Mouse (Mus musculus): ENCODE measurements around the gene R3hdml. TPM values are rescaled to one million over a fixed set of nuclear protein-coding genes. Genes with fewer than 3 reads are reported as not detected.
A peak's percentile ranks its signal among the peaks of the same experiment; 100 is the strongest.
"Not testable (repeated sequence)": the region's sequence is repeated elsewhere in the genome, so short reads cannot be mapped to it uniquely, and the experiment has no call there.

The R3hdml gene
- polyA plus RNA-seq, 1 experiment from 2014 or later: 0.29 TPM

DNA sequence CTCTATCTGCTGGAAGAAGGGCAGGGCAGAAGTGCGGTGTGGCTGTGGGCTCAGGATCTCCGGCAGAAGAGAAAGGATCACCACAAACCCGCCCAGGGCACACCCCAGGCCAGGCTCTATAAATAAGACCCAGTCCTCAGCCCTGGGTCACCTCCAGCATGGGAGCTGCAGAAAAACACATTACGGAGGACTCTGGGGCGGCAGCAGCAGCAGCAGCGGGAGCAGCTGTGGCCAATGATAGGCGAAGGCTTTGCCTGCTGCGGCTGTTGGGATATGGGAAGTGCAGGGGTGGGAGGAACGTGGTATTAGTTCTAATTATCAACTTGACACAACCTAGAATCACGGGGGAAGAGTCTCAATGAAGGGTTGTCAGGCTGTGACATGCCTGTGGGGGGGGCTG, 32.7 kb upstream of the R3hdml start:
- Histone ChIP-seq H3K9me3 (ENCODE audit: control insufficient read depth, low read length) (no peaks in the 10 kb centered on the region), H3K4me1 (replicated peaks; ENCODE audit: control insufficient read depth, insufficient read depth, low read length) (no peaks in the 10 kb centered on the region), H3K4me3 (replicated peaks; ENCODE audit: low read length) (0 out of 2 replicates have a peak overlapping the region, but pooled peaks have one; percentile 9), H3K9ac (no peak overlapping the region), H3K4me2 (replicated peaks) (peak overlapping the region; percentile 43), H3K36me3 (replicated peaks; ENCODE audit: control insufficient read depth, insufficient read depth) (peaks cover 14% of the 10 kb centered on the region; the same call in 1 of the 2 replicates), H3K27ac (peak overlapping the region; percentile 44; the same call in 1 of the 2 replicates), H3K27me3 (ENCODE audit: control insufficient read depth, insufficient read depth, low read length) (no peaks in the 10 kb centered on the region)
- ATAC-seq (ENCODE audit: low FRiP score) (peak; percentile 54), DNase-seq (ENCODE audit: low spot score) (no peak)
- 32% methylated on average over 10 of the region's 10 CpGs for WGBS

DNA sequence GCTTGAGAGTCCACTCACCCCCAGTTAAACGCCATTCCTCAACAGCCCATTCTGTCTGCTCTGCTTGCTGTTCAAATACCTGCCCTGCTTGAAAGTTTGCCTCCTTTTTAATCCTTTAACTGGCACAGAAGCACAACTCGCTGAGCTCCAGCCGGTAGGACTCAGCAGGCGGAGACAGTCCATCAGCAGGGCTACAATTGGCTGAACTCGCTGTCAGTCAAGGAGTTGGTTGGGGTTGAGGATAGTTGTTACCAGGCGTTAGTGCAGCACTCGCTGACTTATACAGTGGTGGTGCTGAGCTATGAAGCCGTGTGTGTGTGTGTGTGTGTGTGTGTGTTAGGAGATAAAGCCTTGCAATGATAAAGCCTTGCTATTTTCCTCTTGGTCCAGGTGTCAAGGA, 31.5 kb upstream of the R3hdml start:
- ATAC-seq (ENCODE audit: low FRiP score) (no peak), DNase-seq (ENCODE audit: low spot score) (no peak)
- no peak overlapping the region for H3K4me3 ChIP-seq (replicated peaks; ENCODE audit: low read length)
- H3K9ac ChIP-seq: no peak overlapping the region
- H3K36me3 ChIP-seq (replicated peaks; ENCODE audit: control insufficient read depth, insufficient read depth): 0 out of 2 replicates have a peak, but pooled peaks cover 5% of the 10 kb centered on the region
- no peaks in the 10 kb centered on the region for H3K9me3 ChIP-seq (ENCODE audit: control insufficient read depth, low read length)
- H3K27me3 ChIP-seq (ENCODE audit: control insufficient read depth, insufficient read depth, low read length): no peaks in the 10 kb centered on the region
- no peaks in the 10 kb centered on the region for H3K4me1 ChIP-seq (replicated peaks; ENCODE audit: control insufficient read depth, insufficient read depth, low read length)
- no peak overlapping the region for H3K4me2 ChIP-seq (replicated peaks)
- 91% methylated on average over 8 of the region's 8 CpGs for WGBS
- H3K27ac ChIP-seq: no peak overlapping the region

GRCm38 (mm10) chr2:163461307-163461706, 30.8 kb upstream of the R3hdml start:
- H3K4me3 ChIP-seq (replicated peaks; ENCODE audit: low read length); H3K4me1 ChIP-seq (replicated peaks; ENCODE audit: control insufficient read depth, insufficient read depth, low read length); H3K4me2 ChIP-seq (replicated peaks); H3K9ac ChIP-seq; DNase-seq (ENCODE audit: low spot score); H3K36me3 ChIP-seq (replicated peaks; ENCODE audit: control insufficient read depth, insufficient read depth); H3K27me3 ChIP-seq (ENCODE audit: control insufficient read depth, insufficient read depth, low read length); H3K27ac ChIP-seq; ATAC-seq (ENCODE audit: low FRiP score); H3K9me3 ChIP-seq (ENCODE audit: control insufficient read depth, low read length): not testable (repeated sequence)
- 95% methylated on average over 9 of the region's 9 CpGs for WGBS

DNA sequence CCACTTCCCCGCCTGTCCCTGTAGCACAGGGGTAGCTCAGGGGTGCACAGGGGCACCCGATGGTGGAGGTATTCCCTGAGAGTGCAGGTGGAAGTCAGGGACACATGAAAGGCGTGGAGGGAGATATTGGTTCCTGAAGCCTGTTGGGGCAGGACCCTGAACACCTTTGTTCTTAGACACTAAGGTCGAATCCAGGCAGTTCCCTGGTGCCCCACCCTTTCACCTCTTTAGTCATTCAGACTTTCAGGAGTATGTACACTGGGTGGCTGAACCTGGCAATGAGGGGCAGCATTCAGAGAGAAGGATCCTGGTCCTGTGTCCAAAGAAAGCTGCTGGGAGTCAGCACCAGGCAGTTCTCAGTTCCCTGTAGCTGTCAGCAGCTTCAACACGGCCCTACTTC, 29.7 kb upstream of the R3hdml start:
- Histone ChIP-seq H3K4me3 (replicated peaks; ENCODE audit: low read length) (no peak overlapping the region), H3K9me3 (ENCODE audit: control insufficient read depth, low read length) (no peaks in the 10 kb centered on the region), H3K36me3 (replicated peaks; ENCODE audit: control insufficient read depth, insufficient read depth) (peaks cover 20% of the 10 kb centered on the region), H3K27me3 (ENCODE audit: control insufficient read depth, insufficient read depth, low read length) (no peaks in the 10 kb centered on the region), H3K4me1 (replicated peaks; ENCODE audit: control insufficient read depth, insufficient read depth, low read length) (no peaks in the 10 kb centered on the region), H3K4me2 (replicated peaks) (no peak overlapping the region), H3K9ac (no peak overlapping the region), H3K27ac (no peak overlapping the region)
- no peak for ATAC-seq (ENCODE audit: low FRiP score)
- DNase-seq (ENCODE audit: low spot score): no peak
- WGBS: 91% methylated on average over 5 of the region's 5 CpGs

DNA sequence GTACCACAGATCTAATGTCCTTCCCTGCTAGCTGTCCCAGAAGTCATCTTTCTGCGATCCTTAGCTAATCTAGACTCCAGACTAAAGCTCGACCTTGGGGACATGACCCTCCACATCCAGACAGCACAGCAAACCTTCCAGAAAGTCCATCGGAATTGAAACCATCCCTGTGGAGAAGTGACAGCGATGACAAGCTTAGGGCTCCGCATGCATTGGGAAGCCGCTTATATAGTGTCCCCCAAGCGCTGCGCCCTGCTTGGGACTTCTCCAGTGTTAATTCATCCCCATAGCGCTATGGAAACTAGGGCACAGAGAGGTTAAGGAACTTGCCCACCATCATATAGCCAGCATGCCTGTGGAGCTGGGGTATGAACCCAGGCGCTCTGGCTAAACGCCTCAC, 29.3 kb upstream of the R3hdml start:
- WGBS: 76% methylated on average over 11 of the region's 11 CpGs
- DNase-seq (ENCODE audit: low spot score): no peak

GRCm38 (mm10) chr2:163463251-163463769, 28.8 kb upstream of the R3hdml start:
- Histone ChIP-seq H3K9me3 (ENCODE audit: control insufficient read depth, low read length) (no peaks in the 10 kb centered on the region), H3K27ac (no peak overlapping the region), H3K4me3 (replicated peaks; ENCODE audit: low read length) (no peak overlapping the region), H3K36me3 (replicated peaks; ENCODE audit: control insufficient read depth, insufficient read depth) (peaks cover 29% of the 10 kb centered on the region), H3K9ac (no peak overlapping the region), H3K4me2 (replicated peaks) (no peak overlapping the region), H3K4me1 (replicated peaks; ENCODE audit: control insufficient read depth, insufficient read depth, low read length) (no peaks in the 10 kb centered on the region), H3K27me3 (ENCODE audit: control insufficient read depth, insufficient read depth, low read length) (no peaks in the 10 kb centered on the region)
- 69% methylated on average over 10 of the region's 10 CpGs for whole genome bisulfite sequencing
- DNase-seq (ENCODE audit: low spot score) (no peak), ATAC-seq (ENCODE audit: low FRiP score) (no peak)

More for the DNA sequence above, 29.3 kb upstream of the R3hdml start:
- no peak for ATAC-seq (ENCODE audit: low FRiP score)
- H3K4me2 ChIP-seq (replicated peaks): no peak overlapping the region
- no peak overlapping the region for H3K4me3 ChIP-seq (replicated peaks; ENCODE audit: low read length)
- H3K9me3 ChIP-seq (ENCODE audit: control insufficient read depth, low read length): no peaks in the 10 kb centered on the region
- H3K27me3 ChIP-seq (ENCODE audit: control insufficient read depth, insufficient read depth, low read length): no peaks in the 10 kb centered on the region
- H3K4me1 ChIP-seq (replicated peaks; ENCODE audit: control insufficient read depth, insufficient read depth, low read length): no peaks in the 10 kb centered on the region
- H3K9ac ChIP-seq: no peak overlapping the region
- peaks cover 24% of the 10 kb centered on the region for H3K36me3 ChIP-seq (replicated peaks; ENCODE audit: control insufficient read depth, insufficient read depth)
- H3K27ac ChIP-seq: no peak overlapping the region

GRCm38 (mm10) chr2:163463998-163464397, 28.1 kb upstream of the R3hdml start:
- ATAC-seq (ENCODE audit: low FRiP score) (no peak), DNase-seq (ENCODE audit: low spot score) (no peak)
- 76% methylated on average over 4 of the region's 4 CpGs for WGBS
- Histone ChIP-seq H3K4me3 (replicated peaks; ENCODE audit: low read length) (no peak overlapping the region), H3K27me3 (ENCODE audit: control insufficient read depth, insufficient read depth, low read length) (no peaks in the 10 kb centered on the region), H3K4me1 (replicated peaks; ENCODE audit: control insufficient read depth, insufficient read depth, low read length) (no peaks in the 10 kb centered on the region), H3K4me2 (replicated peaks) (no peak overlapping the region), H3K27ac (no peak overlapping the region), H3K9ac (no peak overlapping the region), H3K9me3 (ENCODE audit: control insufficient read depth, low read length) (no peaks in the 10 kb centered on the region), H3K36me3 (replicated peaks; ENCODE audit: control insufficient read depth, insufficient read depth) (peaks cover 36% of the 10 kb centered on the region)

DNA sequence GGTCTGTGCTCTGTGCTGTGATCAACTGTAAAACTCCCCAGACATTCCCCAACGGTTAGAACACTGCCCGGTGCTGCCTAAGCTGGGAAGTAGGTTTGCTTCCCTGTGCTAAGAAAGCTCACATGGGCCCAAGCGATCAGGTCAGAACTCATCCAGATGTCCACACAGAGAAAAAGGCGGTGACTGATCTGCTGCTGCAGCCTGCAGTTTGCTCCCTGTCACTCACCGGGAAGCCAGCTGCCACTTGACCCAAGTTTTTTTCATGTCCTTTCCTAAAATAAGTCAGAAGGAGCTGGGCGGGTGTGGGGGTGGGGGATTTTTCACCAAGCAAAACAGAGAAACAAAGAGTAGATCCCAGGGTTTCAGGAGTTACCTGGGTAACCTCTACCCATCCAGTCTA, 27.6 kb upstream of the R3hdml start:
- WGBS: 73% methylated on average over 6 of the region's 6 CpGs
- H3K4me3 ChIP-seq (replicated peaks; ENCODE audit: low read length): no peak overlapping the region
- no peak overlapping the region for H3K4me2 ChIP-seq (replicated peaks)
- DNase-seq (ENCODE audit: low spot score) (no peak), ATAC-seq (ENCODE audit: low FRiP score) (no peak)
- H3K4me1 ChIP-seq (replicated peaks; ENCODE audit: control insufficient read depth, insufficient read depth, low read length): no peaks in the 10 kb centered on the region
- no peak overlapping the region for H3K27ac ChIP-seq
- H3K36me3 ChIP-seq (replicated peaks; ENCODE audit: control insufficient read depth, insufficient read depth): peaks cover 41% of the 10 kb centered on the region
- H3K9me3 ChIP-seq (ENCODE audit: control insufficient read depth, low read length): no peaks in the 10 kb centered on the region
- no peak overlapping the region for H3K9ac ChIP-seq
- H3K27me3 ChIP-seq (ENCODE audit: control insufficient read depth, insufficient read depth, low read length): no peaks in the 10 kb centered on the region

DNA sequence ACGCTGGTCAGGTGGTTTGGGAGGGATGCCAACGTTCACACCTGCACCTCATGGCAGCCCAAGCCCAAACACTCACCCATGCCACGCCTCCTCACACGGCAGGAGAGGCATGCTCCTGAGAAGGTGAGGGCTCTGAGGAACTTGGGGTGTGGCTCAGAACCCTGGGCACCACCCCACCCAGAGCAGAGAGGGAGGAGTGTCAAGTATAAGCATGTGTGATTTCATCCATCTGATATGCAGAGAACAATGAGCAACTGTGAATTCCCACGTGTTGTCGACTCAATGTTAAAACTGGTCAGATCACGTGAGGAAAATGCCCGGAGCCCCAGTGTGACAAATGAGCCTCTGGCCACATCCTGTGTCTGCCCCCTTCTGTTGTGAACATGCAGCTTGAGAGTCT, 25.3 kb upstream of the R3hdml start:
- no peak overlapping the region for H3K27ac ChIP-seq
- no peaks in the 10 kb centered on the region for H3K27me3 ChIP-seq (ENCODE audit: control insufficient read depth, insufficient read depth, low read length)
- no peak overlapping the region for H3K4me2 ChIP-seq (replicated peaks)
- 85% methylated on average over 8 of the region's 8 CpGs for WGBS
- no peak overlapping the region for H3K4me3 ChIP-seq (replicated peaks; ENCODE audit: low read length)
- H3K9ac ChIP-seq: no peak overlapping the region
- H3K36me3 ChIP-seq (replicated peaks; ENCODE audit: control insufficient read depth, insufficient read depth): peaks cover 48% of the 10 kb centered on the region
- peaks cover 6% of the 10 kb centered on the region for H3K4me1 ChIP-seq (replicated peaks; ENCODE audit: control insufficient read depth, insufficient read depth, low read length)
- H3K9me3 ChIP-seq (ENCODE audit: control insufficient read depth, low read length): no peaks in the 10 kb centered on the region
- no peak for ATAC-seq (ENCODE audit: low FRiP score)
- DNase-seq (ENCODE audit: low spot score): no peak

GRCm38 (mm10) chr2:163467585-163467984, 24.5 kb upstream of the R3hdml start:
- H3K36me3 ChIP-seq (replicated peaks; ENCODE audit: control insufficient read depth, insufficient read depth): peaks cover 48% of the 10 kb centered on the region
- no peak overlapping the region for H3K9ac ChIP-seq
- no peak overlapping the region for H3K27ac ChIP-seq
- H3K4me1 ChIP-seq (replicated peaks; ENCODE audit: control insufficient read depth, insufficient read depth, low read length): peaks cover 7% of the 10 kb centered on the region
- no peak overlapping the region for H3K4me2 ChIP-seq (replicated peaks)
- no peaks in the 10 kb centered on the region for H3K9me3 ChIP-seq (ENCODE audit: control insufficient read depth, low read length)
- H3K27me3 ChIP-seq (ENCODE audit: control insufficient read depth, insufficient read depth, low read length): no peaks in the 10 kb centered on the region
- no peak overlapping the region for H3K4me3 ChIP-seq (replicated peaks; ENCODE audit: low read length)
- DNase-seq (ENCODE audit: low spot score): no peak
- whole genome bisulfite sequencing: 93% methylated on average over 6 of the region's 6 CpGs
- ATAC-seq (ENCODE audit: low FRiP score): no peak
